Mouse (Mus musculus): ENCODE data around the gene Hspa1a. TPM values are rescaled to one million over a fixed set of nuclear protein-coding genes. Genes with fewer than 3 reads are reported as not detected.
"Not testable (repeated sequence)": the region's sequence is repeated elsewhere in the genome, so short reads cannot be mapped to it uniquely, and the experiment has no call there.

Hspa1a gene
- total RNA-seq (2014; rRNA removed) (7.9 and 13.8 TPM in 2 replicates), polyA plus RNA-seq (2015; fragmentation: Nextera tagmentation; extraction: Ambion mirVana) (7.6 and 8.5 TPM in 2 replicates)

GRCm38 (mm10) chr17:34972069-34972749, at the start of gene Hspa1a, which contains the start of gene Hspa1l:
Gene Hspa1a (minus strand): TSS chr17:34972156.
Gene Hspa1l (plus strand): TSS chr17:34972703.
- not testable (repeated sequence) for H3K9me3 ChIP-seq (ENCODE audit: low read length); H3K27ac ChIP-seq (ENCODE audit: low read depth, low read length); H3K4me1 ChIP-seq (ENCODE audit: insufficient read depth); H3K36me3 ChIP-seq (ENCODE audit: insufficient read depth); H3K9ac ChIP-seq; H3K27me3 ChIP-seq (ENCODE audit: insufficient read depth, low read length)
- WGBS, result under 1% methylated on average over 31 of the region's 33 CpGs
- Histone ChIP-seq H3K4me3 (ENCODE audit: low read depth, low read length) (peak within 1 kb of the TSS; percentile 39), H3K4me2 (ENCODE audit: low read depth) (peak within 1 kb of the TSS; percentile 51)
- DNase-seq (peak; percentile 77), ATAC-seq (peak; percentile 96)

GRCm38 (mm10) chr17:35021163-35021808, 49.3 kb upstream of the Hspa1a start:
- no peak overlapping the region for H3K9ac ChIP-seq
- DNase-seq, result peak; percentile 77
- 6% methylated on average over 17 of the region's 17 CpGs for WGBS
- H3K36me3 ChIP-seq (ENCODE audit: insufficient read depth), result peaks cover 4% of the 10 kb centered on the region; the same call in 1 of the 2 replicates
- peak overlapping the region; percentile 21; the same call in 1 of the 2 replicates for H3K27ac ChIP-seq (ENCODE audit: low read depth, low read length)
- H3K4me3 ChIP-seq (ENCODE audit: low read depth, low read length), result no peak overlapping the region
- ATAC-seq, result peak; percentile 66
- H3K4me1 ChIP-seq (ENCODE audit: insufficient read depth), result peaks cover 4% of the 10 kb centered on the region; the same call in 1 of the 2 replicates
- H3K9me3 ChIP-seq (ENCODE audit: low read length), result no peaks in the 10 kb centered on the region
- H3K27me3 ChIP-seq (ENCODE audit: insufficient read depth, low read length), result no peaks in the 10 kb centered on the region; the same call in 1 of the 2 replicates
- TF ChIP-seq CTCF (IDR thresholded peaks at IDR 0.05; ENCODE audit: low read depth), result peak; percentile 95
- H3K4me2 ChIP-seq (ENCODE audit: low read depth), result 0 out of 2 replicates have a peak overlapping the region, but pooled peaks have one; percentile 10

- no peak overlapping the region for H3K4me3 ChIP-seq (ENCODE audit: low read depth, low read length)
- H3K9ac ChIP-seq, result no peak overlapping the region
- no peak for TF ChIP-seq CTCF (IDR thresholded peaks at IDR 0.05; ENCODE audit: low read depth)
- peaks cover 10% of the 10 kb centered on the region for H3K36me3 ChIP-seq (ENCODE audit: insufficient read depth)
- no peak for DNase-seq
- peaks cover 4% of the 10 kb centered on the region; the same call in 1 of the 2 replicates for H3K4me1 ChIP-seq (ENCODE audit: insufficient read depth)
- 82% methylated on average over 8 of the region's 8 CpGs for WGBS
- H3K27ac ChIP-seq (ENCODE audit: low read depth, low read length), result no peak overlapping the region
- H3K9me3 ChIP-seq (ENCODE audit: low read length), result no peaks in the 10 kb centered on the region
- no peak for ATAC-seq
- no peaks in the 10 kb centered on the region; the same call in 1 of the 2 replicates for H3K27me3 ChIP-seq (ENCODE audit: insufficient read depth, low read length)
- H3K4me2 ChIP-seq (ENCODE audit: low read depth), result no peak overlapping the region
Measured at GRCm38 (mm10) chr17:35020551-35020950, 48.6 kb upstream of the Hspa1a start.

- Histone ChIP-seq H3K36me3 (ENCODE audit: insufficient read depth) (peaks cover 17% of the 10 kb centered on the region), H3K9ac (no peak overlapping the region), H3K4me1 (ENCODE audit: insufficient read depth) (peaks cover 4% of the 10 kb centered on the region; the same call in 1 of the 2 replicates), H3K9me3 (ENCODE audit: low read length) (no peaks in the 10 kb centered on the region), H3K27me3 (ENCODE audit: insufficient read depth, low read length) (no peaks in the 10 kb centered on the region; the same call in 1 of the 2 replicates), H3K4me2 (ENCODE audit: low read depth) (no peak overlapping the region), H3K4me3 (ENCODE audit: low read depth, low read length) (no peak overlapping the region), H3K27ac (ENCODE audit: low read depth, low read length) (no peak overlapping the region)
- TF ChIP-seq CTCF (IDR thresholded peaks at IDR 0.05; ENCODE audit: low read depth), result no peak
- WGBS, result 74% methylated on average over 11 of the region's 11 CpGs
- ATAC-seq, result no peak
- DNase-seq, result no peak
Measured at GRCm38 (mm10) chr17:35019894-35020293, 47.9 kb upstream of the Hspa1a start.

- no peak for DNase-seq
- Histone ChIP-seq H3K27ac (ENCODE audit: low read depth, low read length) (no peak overlapping the region), H3K9ac (no peak overlapping the region), H3K9me3 (ENCODE audit: low read length) (no peaks in the 10 kb centered on the region), H3K4me1 (ENCODE audit: insufficient read depth) (peaks cover 4% of the 10 kb centered on the region; the same call in 1 of the 2 replicates), H3K4me2 (ENCODE audit: low read depth) (no peak overlapping the region), H3K27me3 (ENCODE audit: insufficient read depth, low read length) (no peaks in the 10 kb centered on the region; the same call in 1 of the 2 replicates), H3K4me3 (ENCODE audit: low read depth, low read length) (no peak overlapping the region), H3K36me3 (ENCODE audit: insufficient read depth) (peaks cover 34% of the 10 kb centered on the region)
- WGBS, result 81% methylated on average over 3 of the region's 3 CpGs
- no peak for ATAC-seq
- no peak for TF ChIP-seq CTCF (IDR thresholded peaks at IDR 0.05; ENCODE audit: low read depth)
Measured at GRCm38 (mm10) chr17:35018171-35018570, 46.2 kb upstream of the Hspa1a start.

- 73% methylated on average over 14 of the region's 14 CpGs for WGBS
- DNase-seq (no peak), ATAC-seq (no peak)
- no peak for TF ChIP-seq CTCF (IDR thresholded peaks at IDR 0.05; ENCODE audit: low read depth)
- Histone ChIP-seq H3K4me1 (ENCODE audit: insufficient read depth) (peaks cover 4% of the 10 kb centered on the region; the same call in 1 of the 2 replicates), H3K36me3 (ENCODE audit: insufficient read depth) (peaks cover 39% of the 10 kb centered on the region), H3K9ac (no peak overlapping the region), H3K27ac (ENCODE audit: low read depth, low read length) (no peak overlapping the region), H3K27me3 (ENCODE audit: insufficient read depth, low read length) (no peaks in the 10 kb centered on the region; the same call in 1 of the 2 replicates), H3K4me3 (ENCODE audit: low read depth, low read length) (no peak overlapping the region), H3K4me2 (ENCODE audit: low read depth) (no peak overlapping the region), H3K9me3 (ENCODE audit: low read length) (no peaks in the 10 kb centered on the region)
Measured at GRCm38 (mm10) chr17:35017706-35018030, 45.7 kb upstream of the Hspa1a start.

All from forebrain, postnatal 0 days (tissue).